Mouse (Mus musculus): ENCODE measurements around the gene Pde8b.

Gene Pde8b

GRCm38 (mm10) chr13:95020216-95020615 is 229.9 kb downstream of the Pde8b start:
- DNase-seq (ENCODE audit: low spot score): no peak

DNA sequence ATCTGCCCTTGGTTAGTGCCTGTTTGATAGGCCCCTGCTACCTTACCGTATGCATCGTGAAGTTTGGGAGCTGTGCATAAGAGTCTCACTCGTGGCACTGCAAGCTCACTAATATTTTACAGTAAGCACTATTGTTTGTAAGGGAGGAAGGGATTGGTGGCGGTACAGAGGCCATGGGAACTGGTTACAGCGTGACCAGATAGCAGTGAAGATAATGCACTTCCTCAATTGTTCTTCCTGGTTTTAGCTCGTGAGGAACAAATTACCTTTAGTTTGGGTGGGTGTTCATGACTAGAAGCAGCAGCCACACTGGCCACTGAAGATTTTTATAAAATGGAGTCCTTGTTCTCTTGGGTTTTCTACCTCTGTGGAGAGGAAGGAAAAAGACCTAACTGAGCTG is 230.8 kb downstream of the Pde8b start:
- no peak for DNase-seq (ENCODE audit: low spot score)

DNA sequence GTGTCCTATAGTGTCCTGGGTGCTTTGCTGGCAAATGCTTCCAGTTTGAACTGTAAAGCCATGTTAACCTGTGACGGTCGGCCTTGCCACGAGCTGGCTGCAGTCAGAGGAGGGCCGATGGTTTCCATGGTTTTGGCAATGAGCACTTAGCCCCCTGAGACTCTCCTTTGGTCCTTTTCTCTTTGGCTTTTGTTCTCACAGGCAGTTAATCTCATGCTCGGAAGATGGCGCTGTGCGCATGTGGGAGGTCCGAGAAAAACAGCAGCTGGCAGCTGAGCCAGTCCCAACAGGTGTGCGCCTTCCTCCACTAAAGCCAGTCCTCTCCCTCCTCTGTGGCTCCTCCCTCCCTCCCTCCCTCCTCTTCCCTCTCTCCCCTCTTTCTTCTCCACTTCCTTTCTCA is 232.2 kb downstream of the Pde8b start:
- no peak for DNase-seq (ENCODE audit: low spot score)

DNA sequence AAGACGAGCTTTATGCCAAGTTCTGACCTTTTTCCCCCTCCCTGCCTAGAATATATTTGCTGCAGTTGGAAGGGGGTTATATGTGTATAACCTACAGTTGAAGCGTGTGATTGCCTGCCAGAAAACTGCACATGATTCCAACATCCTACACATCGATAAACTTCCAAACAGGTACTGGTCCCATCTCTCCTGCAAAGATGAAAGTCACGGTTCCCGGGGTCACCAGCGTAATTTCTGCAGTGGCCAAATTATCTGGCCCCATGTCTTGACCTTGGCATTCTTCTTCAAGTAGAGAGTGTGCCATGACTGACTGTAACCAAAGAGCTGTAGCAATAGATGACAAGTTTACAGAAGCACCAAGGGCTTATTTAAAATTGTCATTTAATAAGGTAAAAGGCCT is 232.9 kb downstream of the Pde8b start:
- DNase-seq (ENCODE audit: low spot score): no peak

GRCm38 (mm10) chr13:95011546-95012257 is 238.4 kb downstream of the Pde8b start:
- no peak for DNase-seq (ENCODE audit: low spot score)

GRCm38 (mm10) chr13:95009261-95009660 is 240.9 kb downstream of the Pde8b start:
- no peak for DNase-seq (ENCODE audit: low spot score)

GRCm38 (mm10) chr13:95007281-95007680 is 242.9 kb downstream of the Pde8b start:
- no peak for DNase-seq (ENCODE audit: low spot score)

DNA sequence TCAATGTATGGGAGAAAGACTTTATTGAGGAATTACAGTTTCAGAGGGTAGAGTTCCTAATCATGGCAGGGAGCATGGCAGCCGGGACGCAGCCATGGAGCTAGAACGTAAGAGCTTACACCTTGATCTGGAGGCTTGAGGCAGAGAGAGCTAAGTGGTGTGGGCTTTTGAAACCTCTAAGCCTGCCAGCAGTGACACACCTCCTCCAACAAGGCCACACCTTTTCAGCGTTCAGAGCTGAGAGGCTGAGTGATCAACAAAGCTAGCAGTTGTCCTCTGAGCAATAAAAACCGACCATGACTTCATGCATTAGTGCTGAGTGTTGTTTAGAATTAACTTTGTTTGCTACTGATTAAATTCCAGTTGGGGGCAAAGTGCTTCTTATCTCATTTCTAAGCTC is 259.6 kb downstream of the Pde8b start:
- no peak for DNase-seq (ENCODE audit: low spot score)

- no peak for DNase-seq (ENCODE audit: low spot score)
These were observed 271.1 kb downstream of the Pde8b start for GRCm38 (mm10) chr13:94979081-94979480.

DNA sequence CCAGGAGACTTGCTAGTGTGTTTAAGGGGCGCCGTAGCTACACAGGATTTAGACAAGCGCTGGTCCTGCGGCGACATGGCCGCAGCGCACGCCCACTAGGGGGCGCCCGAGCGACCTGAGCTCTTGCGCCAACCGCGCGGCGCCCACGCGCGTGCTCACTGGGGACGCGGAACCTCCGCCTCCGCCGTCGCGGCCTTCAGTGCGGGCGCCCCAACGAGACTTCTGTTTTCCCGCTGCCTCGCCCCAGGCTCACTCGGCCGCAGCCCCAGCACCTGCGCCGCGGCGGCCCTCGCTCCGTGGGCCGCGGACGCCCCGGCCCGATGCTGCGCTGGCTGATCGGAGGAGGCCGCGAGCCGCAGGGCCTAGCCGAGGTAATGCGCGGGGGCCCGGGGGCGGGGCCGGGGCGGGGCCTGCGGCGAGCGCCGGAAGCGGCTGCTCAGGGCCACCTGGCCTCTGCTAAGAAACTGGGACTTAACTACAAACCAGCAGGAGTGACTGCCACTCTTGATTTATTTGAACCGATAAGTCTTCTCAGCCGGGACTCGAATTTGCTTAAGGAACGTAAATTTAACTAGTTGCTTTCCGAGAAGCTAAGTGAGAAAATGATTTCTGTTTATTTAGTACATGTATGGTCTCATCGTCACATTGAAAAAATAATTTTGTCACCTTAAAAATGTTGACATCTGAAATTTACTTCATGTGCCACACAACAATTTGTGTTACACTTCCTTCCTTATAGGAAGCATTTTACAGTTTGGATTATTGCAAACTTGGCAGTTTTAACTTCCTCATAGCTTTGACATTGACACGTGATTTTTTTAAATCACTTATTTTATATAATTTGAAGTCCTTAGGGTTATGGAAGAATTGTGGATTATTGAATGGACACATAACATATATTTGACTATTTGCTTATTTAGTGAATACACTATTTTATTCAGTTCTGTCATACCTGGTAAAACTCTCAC is 273.6 kb downstream of the Pde8b start, which contains the start of gene Wdr41:
Gene Wdr41 (plus strand): TSS at position 126 of the 968 bp plus-strand sequence.
- DNase-seq (ENCODE audit: low spot score): peak; percentile 85

- no peak for DNase-seq (ENCODE audit: low spot score)
These were observed 274.3 kb downstream of the Pde8b start for GRCm38 (mm10) chr13:94975828-94976218.
